Mouse (Mus musculus) bone marrow, adult 2 months (tissue): ENCODE data around the gene 1700019D03Rik. TPM values are rescaled to one million over a fixed set of nuclear protein-coding genes. Genes with fewer than 3 reads are reported as not detected.

Experiments
- H3K27ac ChIP-seq: fragments of 200-500 bp; 2 replicates; pipeline ENCODE4 v1.5.1; 2012; ENCODE audit warnings: low read depth, mild to moderate bottlenecking, control low read depth, inconsistent platforms, low read length; ENCODE audit not compliant: control insufficient read depth, poor library complexity, insufficient read depth
- H3K4me1 ChIP-seq: fragments of 200-500 bp; 2 replicates; pipeline ENCODE4 v1.6.1; 2011; ENCODE audit warnings: low read length; ENCODE audit not compliant: control insufficient read depth, insufficient read depth
- H3K4me3 ChIP-seq: fragments of 200-500 bp; replicated peaks from 2 replicates; pipeline ENCODE3; 2011; ENCODE audit warnings: mild to moderate bottlenecking, low read depth, low read length, control low read depth; ENCODE audit not compliant: control insufficient read depth
- CTCF ChIP-seq: fragments of 200-500 bp; IDR thresholded peaks from 2 replicates; pipeline ENCODE4 v1.5.1; 2011; ENCODE audit warnings: low read length, control low read depth; ENCODE audit not compliant: control insufficient read depth, insufficient read depth
- POLR2A ChIP-seq: fragments of 200-500 bp; IDR thresholded peaks from 2 replicates; pipeline ENCODE4 v1.6.1; 2011; ENCODE audit warnings: low read depth, mild to moderate bottlenecking, control low read depth, low read length, borderline replicate concordance; ENCODE audit not compliant: control insufficient read depth
- WGBS: fragments of 180-500 bp; shearing (Covaris S2); methylation state at CpG from one replicate; pipeline ENCODE4 v1.1.7; 2018; 5-methylcytosine and 5-hydroxymethylcytosine counted together
- polyA plus RNA-seq: library from polyadenylated mRNA; stranded (reverse); fragments of >200 nt; gene quantifications from 2 replicates; pipeline ENCODE4 v1.2.4, GENCODE M21; 2011; ENCODE audit warnings: low replicate concordance; ENCODE audit not compliant: missing spikeins, insufficient read depth, insufficient read length

Gene 1700019D03Rik
- polyA plus RNA-seq, 1 experiment, result 3.4 TPM

DNA sequence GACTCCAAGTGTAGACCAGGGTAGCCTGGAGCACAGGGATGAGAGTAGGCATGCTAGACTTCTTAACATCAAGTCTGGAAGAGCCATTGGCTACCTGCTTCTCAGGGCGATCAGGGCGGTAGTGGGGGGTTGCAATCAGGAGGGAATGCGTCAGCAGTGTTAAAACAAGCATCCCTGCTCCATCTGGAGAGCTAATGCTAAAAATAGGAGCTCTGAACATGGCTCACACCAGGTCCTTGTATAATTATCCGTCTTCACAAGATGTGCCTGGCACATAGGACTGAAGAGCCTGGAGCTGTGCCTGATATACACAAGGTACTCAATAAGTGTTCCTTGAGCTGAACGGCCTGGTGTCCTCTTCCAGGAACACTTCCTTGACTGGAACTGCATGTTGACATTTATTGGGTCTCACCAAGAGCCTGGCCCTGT is 17.5 kb upstream of the 1700019D03Rik start:
- TF ChIP-seq POLR2A (no peak), CTCF (no peak)
- no peak overlapping the region for H3K27ac ChIP-seq
- H3K4me1 ChIP-seq, result no peaks in the 10 kb centered on the region
- no peak overlapping the region for H3K4me3 ChIP-seq
- 83% methylated on average over 5 of the region's 5 CpGs for WGBS

DNA sequence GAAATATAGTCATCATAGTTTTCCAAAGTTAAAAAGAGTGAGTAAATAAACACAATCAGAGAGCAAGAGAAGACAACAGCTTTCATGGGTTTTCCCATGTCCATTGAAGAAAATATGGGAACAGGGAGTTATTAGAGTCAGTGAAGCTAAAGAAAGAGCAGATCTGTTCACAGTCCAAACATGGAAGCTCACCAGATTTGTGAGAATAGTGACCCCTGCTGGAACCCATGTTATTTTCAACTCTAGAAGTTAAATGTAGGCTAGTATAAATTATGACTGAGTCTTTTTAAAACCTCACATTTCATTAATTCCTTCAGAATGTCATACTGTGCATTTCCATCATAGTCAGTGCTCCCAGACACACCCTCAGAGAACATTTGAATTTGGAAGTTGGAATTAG is 12.6 kb upstream of the 1700019D03Rik start:
- Histone ChIP-seq H3K4me1 (no peaks in the 10 kb centered on the region), H3K27ac (no peak overlapping the region), H3K4me3 (no peak overlapping the region)
- TF ChIP-seq CTCF, result no peak
- TF ChIP-seq POLR2A, result no peak

DNA sequence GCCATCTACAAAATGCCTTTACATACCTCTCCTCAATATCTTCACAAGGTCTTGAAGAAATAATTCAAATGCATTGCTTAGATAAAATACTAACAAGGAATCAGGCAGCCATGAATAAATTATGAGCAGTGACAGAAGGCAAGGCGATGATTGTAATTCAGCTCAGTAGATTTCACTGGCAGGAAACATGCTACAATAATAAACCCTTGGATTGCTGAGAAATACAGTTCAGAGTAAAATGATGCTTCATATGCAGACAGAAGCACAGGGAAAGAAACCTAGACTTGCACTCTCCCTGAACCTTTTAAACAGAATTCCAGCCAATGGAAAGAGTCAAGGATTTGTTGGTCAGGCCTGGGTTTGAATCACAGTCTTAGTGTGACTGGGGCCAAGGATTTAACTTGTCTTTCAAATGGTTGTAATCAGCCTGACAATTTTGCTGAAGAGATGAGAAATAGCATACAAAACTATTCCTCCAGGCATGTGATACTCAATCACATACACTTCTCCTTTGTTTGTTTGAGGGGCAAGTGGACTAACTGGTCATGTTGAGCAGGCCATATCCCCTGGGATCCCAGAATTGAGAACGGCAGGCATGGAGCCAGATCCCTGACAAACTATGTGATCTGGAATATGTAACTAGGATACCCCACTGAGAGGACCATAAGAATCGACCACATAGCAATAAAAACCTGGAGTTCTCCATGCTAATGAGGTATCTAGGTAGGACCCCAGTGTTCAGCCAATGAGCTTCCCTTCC is 1.1 kb downstream of the 1700019D03Rik start:
- Histone ChIP-seq H3K27ac (no peak overlapping the region), H3K4me1 (no peaks in the 10 kb centered on the region), H3K4me3 (no peak overlapping the region)
- 72% methylated on average over 3 of the region's 3 CpGs for WGBS
- TF ChIP-seq POLR2A, result no peak
- TF ChIP-seq CTCF, result no peak

GRCm38 (mm10) chr1:53015606-53016005 is 4.4 kb downstream of the 1700019D03Rik start:
- TF ChIP-seq POLR2A, result no peak
- TF ChIP-seq CTCF, result no peak
- no peaks in the 10 kb centered on the region for H3K4me1 ChIP-seq
- H3K27ac ChIP-seq, result no peak overlapping the region
- H3K4me3 ChIP-seq, result no peak overlapping the region
- 77% methylated on average over 5 of the region's 5 CpGs for WGBS

DNA sequence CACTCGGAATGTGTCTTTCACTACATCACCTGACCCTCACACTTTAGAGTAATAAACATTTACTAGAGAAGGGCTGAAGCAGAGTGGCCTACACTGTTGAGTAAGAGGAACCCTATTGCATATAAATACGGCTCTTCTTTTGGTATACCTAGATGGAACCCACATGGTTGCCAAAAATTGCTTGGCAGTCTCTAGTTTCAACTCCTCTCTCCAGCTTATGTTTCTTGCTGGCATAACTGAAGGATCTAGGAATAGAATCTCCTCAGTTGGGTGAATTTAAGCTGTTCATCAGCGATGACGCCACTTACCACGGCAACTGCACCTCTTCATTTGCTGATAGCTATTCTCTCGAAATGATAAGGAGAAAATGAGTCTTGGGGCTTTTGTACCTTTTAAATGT is 5.3 kb downstream of the 1700019D03Rik start:
- no peak overlapping the region for H3K27ac ChIP-seq
- TF ChIP-seq POLR2A, result no peak
- no peak for TF ChIP-seq CTCF
- WGBS, result 78% methylated on average over 6 of the region's 6 CpGs
- no peaks in the 10 kb centered on the region for H3K4me1 ChIP-seq
- H3K4me3 ChIP-seq, result no peak overlapping the region

GRCm38 (mm10) chr1:52986692-52987091 is 33.3 kb downstream of the 1700019D03Rik start:
- TF ChIP-seq CTCF (no peak), POLR2A (no peak)
- no peak overlapping the region for H3K4me3 ChIP-seq
- no peaks in the 10 kb centered on the region for H3K4me1 ChIP-seq
- H3K27ac ChIP-seq, result no peak overlapping the region
- 63% methylated on average over 5 of the region's 5 CpGs for WGBS

- WGBS, result 75% methylated on average over 5 of the region's 5 CpGs
- Histone ChIP-seq H3K27ac (no peak overlapping the region), H3K4me3 (no peak overlapping the region), H3K4me1 (no peaks in the 10 kb centered on the region)
- TF ChIP-seq POLR2A (no peak), CTCF (no peak)
These were observed 46.8 kb downstream of the 1700019D03Rik start for GRCm38 (mm10) chr1:52973198-52973597.

DNA sequence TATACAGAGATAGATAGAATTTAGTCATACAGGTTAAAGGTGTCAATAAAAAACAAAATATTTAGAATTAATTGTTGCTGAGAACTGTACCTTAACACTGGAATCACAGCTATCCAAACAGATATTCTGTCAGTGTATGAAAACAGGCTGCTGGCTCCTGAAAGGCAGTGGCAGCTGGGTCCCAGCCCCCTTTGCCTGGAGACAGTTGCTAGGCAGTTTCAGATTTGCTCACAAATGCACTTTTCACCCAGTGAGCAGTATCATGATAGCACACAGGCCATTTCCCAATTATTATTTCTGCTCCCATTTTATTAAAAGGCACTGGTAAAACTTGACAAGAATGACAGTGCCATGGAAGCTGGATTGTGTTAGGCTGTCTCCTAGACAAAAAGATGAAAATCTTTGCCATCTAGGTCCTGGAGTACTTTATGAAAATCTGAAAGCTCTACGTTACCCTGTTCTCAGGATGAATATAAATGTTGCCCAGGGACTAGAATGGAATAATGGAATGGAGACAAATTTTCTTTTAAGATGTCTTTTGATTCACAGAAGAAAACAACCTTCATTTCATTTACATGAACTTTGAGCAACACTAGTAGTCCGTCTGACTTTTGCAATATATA is 48.0 kb downstream of the 1700019D03Rik start:
- TF ChIP-seq CTCF (no peak), POLR2A (no peak)
- WGBS, result 71% methylated on average over 2 of the region's 2 CpGs
- no peak overlapping the region for H3K27ac ChIP-seq
- no peak overlapping the region for H3K4me3 ChIP-seq
- no peaks in the 10 kb centered on the region for H3K4me1 ChIP-seq
